Mouse (Mus musculus) right cerebral cortex, adult 18-20 months (tissue): ENCODE measurements around the gene Eif4g3.

Experiments used
- DNase-seq: peaks from one replicate; pipeline ENCODE4 v3.0.0; 2022; ENCODE audit warnings: mixed read lengths

Gene Eif4g3

GRCm38 (mm10) chr4:138246756-138247665 lies 254.2 kb downstream of the Eif4g3 start:
- DNase-seq, result peak; percentile 92

GRCm38 (mm10) chr4:138250088-138250960 lies 257.5 kb downstream of the Eif4g3 start, which contains the start of the genes Sh2d5 and Kif17:
Sh2d5 (plus strand) TSS chr4:138250403.
Kif17 (plus strand) TSS chr4:138250435.
- DNase-seq, result peak; percentile 96

- no peak for DNase-seq
These were observed 259.0 kb downstream of the Eif4g3 start for GRCm38 (mm10) chr4:138251819-138252218.

- no peak for DNase-seq
These were observed 259.4 kb downstream of the Eif4g3 start for GRCm38 (mm10) chr4:138252231-138252630.

- DNase-seq, result no peak
These were observed 264.4 kb downstream of the Eif4g3 start for GRCm38 (mm10) chr4:138257116-138257687.
